Mouse (Mus musculus): ENCODE data around the gene Ninj1.

- TF ChIP-seq MAX (IDR thresholded peaks at IDR 0.05) = no peak
- no peak for TF ChIP-seq MYOD1 (IDR thresholded peaks at IDR 0.05; ENCODE audit: control insufficient read depth, insufficient read length, low read depth)
- TF ChIP-seq USF1 (IDR thresholded peaks at IDR 0.05; ENCODE audit: low read depth) = no peak
These were observed 55.2 kb downstream of the Ninj1 start for GRCm38 (mm10) chr13:49242321-49243065.

All from C2C12 (cell line).